Mouse (Mus musculus): ENCODE measurements around the gene Ccdc6.

DNA sequence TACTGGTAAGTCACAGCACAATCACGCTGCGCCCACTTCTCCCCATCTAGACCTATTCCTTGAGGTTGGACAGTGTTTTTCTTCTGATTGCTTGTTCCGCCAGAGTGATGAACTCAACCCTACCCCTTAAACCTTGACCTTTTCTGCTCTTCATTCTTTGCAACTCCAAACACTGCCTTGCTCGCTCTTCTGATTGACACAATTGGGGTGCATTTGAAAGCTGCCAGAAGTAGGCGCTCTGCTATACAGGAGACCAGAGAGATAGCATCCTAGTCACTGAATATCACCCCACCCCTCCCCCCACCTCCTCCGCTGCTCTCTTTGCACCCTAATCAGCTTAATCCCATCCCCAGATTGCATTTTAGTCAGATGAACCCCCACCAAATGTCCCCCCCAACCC, 27.6 kb upstream of the Ccdc6 start:
- TF ChIP-seq CTCF (IDR thresholded peaks at IDR 0.05; ENCODE audit: borderline replicate concordance, insufficient read depth, low read length) (no peak), POLR2A (IDR thresholded peaks at IDR 0.05; ENCODE audit: low read depth, low read length) (no peak)
